Mouse (Mus musculus): ENCODE measurements around the gene Tmem74b. TPM values are rescaled to one million over a fixed set of nuclear protein-coding genes. Genes with fewer than 3 reads are reported as not detected.

The Tmem74b gene
- total RNA-seq (2014; rRNA removed) (22.9 and 30.6 TPM in 2 replicates), polyA plus RNA-seq (2015; fragmentation: Nextera tagmentation; extraction: Ambion mirVana) (23.1 and 26.2 TPM in 2 replicates)

GRCm38 (mm10) chr2:151701231-151702145 lies at the start of gene Tmem74b:
Gene Tmem74b (plus strand): TSS chr2:151702008.
- H3K27me3 ChIP-seq (ENCODE audit: insufficient read depth, low read length), result no peaks in the 10 kb centered on the region
- H3K36me3 ChIP-seq (ENCODE audit: insufficient read depth), result peaks cover 11% of the 10 kb centered on the region
- peak within 1 kb of the TSS; percentile 81 for H3K9ac ChIP-seq
- WGBS, result 4% methylated on average over 25 of the region's 25 CpGs
- H3K4me1 ChIP-seq (ENCODE audit: insufficient read depth), result peaks cover 4% of the 10 kb centered on the region; the same call in 1 of the 2 replicates
- ATAC-seq, result no peak
- H3K9me3 ChIP-seq (ENCODE audit: low read length), result no peaks in the 10 kb centered on the region
- H3K4me2 ChIP-seq (ENCODE audit: low read depth), result peak within 1 kb of the TSS; percentile 87
- DNase-seq, result peak; percentile 18
- peak within 1 kb of the TSS; percentile 54 for H3K27ac ChIP-seq (ENCODE audit: low read depth, low read length)
- H3K4me3 ChIP-seq (ENCODE audit: low read depth, low read length), result peak within 1 kb of the TSS; percentile 88
- peak; percentile 34 for TF ChIP-seq CTCF (IDR thresholded peaks at IDR 0.05; ENCODE audit: low read depth)

DNA sequence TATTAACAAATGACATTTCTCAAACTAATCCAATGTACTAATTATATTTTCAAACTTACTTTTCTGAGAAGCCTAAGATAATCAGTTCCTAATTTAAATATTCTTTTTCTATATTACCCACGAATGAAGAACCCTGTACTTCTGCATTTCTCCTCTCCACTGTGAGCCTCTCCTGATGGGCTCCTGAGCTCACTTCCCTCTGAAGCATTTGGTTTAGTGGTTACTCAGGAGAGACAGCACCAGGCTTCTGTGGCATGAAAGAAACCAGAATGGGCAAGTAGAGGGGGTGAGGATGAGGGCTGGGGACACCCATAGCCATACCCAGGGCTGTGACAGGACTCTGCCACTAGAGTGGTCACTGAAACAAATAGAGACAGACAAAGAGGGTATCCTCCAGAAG lies 49.8 kb upstream of the Tmem74b start:
- Histone ChIP-seq H3K27me3 (ENCODE audit: insufficient read depth, low read length) (no peaks in the 10 kb centered on the region; the same call in 1 of the 2 replicates), H3K4me2 (ENCODE audit: low read depth) (no peak overlapping the region), H3K4me1 (ENCODE audit: insufficient read depth) (no peaks in the 10 kb centered on the region), H3K9me3 (ENCODE audit: low read length) (no peaks in the 10 kb centered on the region), H3K4me3 (ENCODE audit: low read depth, low read length) (no peak overlapping the region), H3K27ac (ENCODE audit: low read depth, low read length) (no peak overlapping the region), H3K9ac (no peak overlapping the region), H3K36me3 (ENCODE audit: insufficient read depth) (no peaks in the 10 kb centered on the region)
- TF ChIP-seq CTCF (IDR thresholded peaks at IDR 0.05; ENCODE audit: low read depth), result no peak
- 66% methylated on average over 1 of the region's 1 CpGs for WGBS
- DNase-seq, result no peak
- no peak for ATAC-seq

GRCm38 (mm10) chr2:151668433-151668832 lies 33.4 kb upstream of the Tmem74b start, which contains the start of gene Rad21l:
Gene Rad21l (minus strand): TSS chr2:151668533.
- no peak for TF ChIP-seq CTCF (IDR thresholded peaks at IDR 0.05; ENCODE audit: low read depth)
- no peaks in the 10 kb centered on the region for H3K9me3 ChIP-seq (ENCODE audit: low read length)
- no peak within 1 kb of the TSS for H3K9ac ChIP-seq
- H3K36me3 ChIP-seq (ENCODE audit: insufficient read depth), result no peaks in the 10 kb centered on the region
- no peak within 1 kb of the TSS for H3K4me2 ChIP-seq (ENCODE audit: low read depth)
- no peak within 1 kb of the TSS for H3K27ac ChIP-seq (ENCODE audit: low read depth, low read length)
- no peak for DNase-seq
- ATAC-seq, result no peak
- H3K4me3 ChIP-seq (ENCODE audit: low read depth, low read length), result no peak within 1 kb of the TSS
- no peaks in the 10 kb centered on the region for H3K27me3 ChIP-seq (ENCODE audit: insufficient read depth, low read length)
- H3K4me1 ChIP-seq (ENCODE audit: insufficient read depth), result no peaks in the 10 kb centered on the region
- 75% methylated on average over 3 of the region's 3 CpGs for WGBS

DNA sequence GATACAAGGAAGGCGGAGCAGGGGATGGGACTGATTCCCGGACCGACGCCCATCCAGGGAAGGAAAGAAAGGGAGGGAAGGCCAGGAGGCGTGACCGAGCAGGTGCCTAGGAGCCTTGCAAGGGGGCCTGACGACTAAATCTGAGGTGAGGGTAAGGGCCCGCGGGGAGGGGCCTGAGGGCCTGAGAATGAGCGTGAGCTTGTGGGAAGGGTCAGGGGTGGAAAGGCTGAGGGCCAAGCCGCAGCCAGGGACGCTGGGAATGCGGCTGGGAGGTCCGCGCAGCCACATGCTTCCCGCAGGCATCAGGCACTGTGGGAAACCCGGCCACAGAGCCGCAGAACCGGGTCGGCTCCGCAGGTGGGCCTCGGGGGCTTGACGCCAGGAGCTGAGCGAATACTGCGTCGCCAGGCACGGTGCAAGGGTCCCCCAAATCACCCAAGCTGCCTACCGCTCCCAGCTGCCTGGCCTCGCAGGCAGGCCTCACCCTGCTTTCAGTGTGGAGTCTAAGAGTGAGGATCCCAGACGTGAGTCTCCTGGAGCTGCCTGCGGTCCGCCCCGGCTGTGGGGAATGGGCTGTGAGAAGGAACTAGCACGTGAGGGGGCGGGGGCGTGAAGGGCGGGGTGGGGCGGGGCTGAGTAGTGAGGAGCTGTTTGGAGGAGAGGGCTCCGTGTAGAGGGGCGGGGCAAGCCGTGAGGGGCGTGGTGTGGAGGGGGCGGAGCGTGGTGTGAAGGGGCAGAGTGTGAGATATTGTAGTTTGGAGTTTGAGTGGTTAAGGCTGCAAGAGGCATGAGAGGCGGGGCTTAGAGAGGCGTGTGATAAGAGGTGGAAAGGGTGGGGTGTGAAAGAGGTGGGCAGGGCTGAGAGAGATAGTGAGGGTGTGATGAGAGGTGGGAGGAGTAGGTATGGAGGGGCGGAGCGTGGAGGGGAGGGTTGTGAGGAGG lies 31.5 kb upstream of the Tmem74b start:
- no peak overlapping the region for H3K4me3 ChIP-seq (ENCODE audit: low read depth, low read length)
- DNase-seq, result no peak
- no peak overlapping the region for H3K27ac ChIP-seq (ENCODE audit: low read depth, low read length)
- ATAC-seq, result peak; percentile 40
- peak overlapping the region; percentile 30 for H3K4me2 ChIP-seq (ENCODE audit: low read depth)
- no peaks in the 10 kb centered on the region for H3K27me3 ChIP-seq (ENCODE audit: insufficient read depth, low read length)
- TF ChIP-seq CTCF (IDR thresholded peaks at IDR 0.05; ENCODE audit: low read depth), result no peak
- no peaks in the 10 kb centered on the region for H3K4me1 ChIP-seq (ENCODE audit: insufficient read depth)
- 43% methylated on average over 48 of the region's 48 CpGs for WGBS
- H3K36me3 ChIP-seq (ENCODE audit: insufficient read depth), result no peaks in the 10 kb centered on the region
- H3K9me3 ChIP-seq (ENCODE audit: low read length), result no peaks in the 10 kb centered on the region
- H3K9ac ChIP-seq, result no peak overlapping the region

- H3K36me3 ChIP-seq (ENCODE audit: insufficient read depth), result no peaks in the 10 kb centered on the region
- no peak for TF ChIP-seq CTCF (IDR thresholded peaks at IDR 0.05; ENCODE audit: low read depth)
- DNase-seq, result no peak
- H3K4me2 ChIP-seq (ENCODE audit: low read depth), result no peak overlapping the region
- no peak overlapping the region for H3K9ac ChIP-seq
- H3K27me3 ChIP-seq (ENCODE audit: insufficient read depth, low read length), result no peaks in the 10 kb centered on the region
- 79% methylated on average over 1 of the region's 1 CpGs for WGBS
- no peaks in the 10 kb centered on the region for H3K9me3 ChIP-seq (ENCODE audit: low read length)
- H3K4me3 ChIP-seq (ENCODE audit: low read depth, low read length), result no peak overlapping the region
- ATAC-seq, result no peak
- H3K4me1 ChIP-seq (ENCODE audit: insufficient read depth), result no peaks in the 10 kb centered on the region
- no peak overlapping the region for H3K27ac ChIP-seq (ENCODE audit: low read depth, low read length)
Measured at GRCm38 (mm10) chr2:151670968-151671329, 30.9 kb upstream of the Tmem74b start.

DNA sequence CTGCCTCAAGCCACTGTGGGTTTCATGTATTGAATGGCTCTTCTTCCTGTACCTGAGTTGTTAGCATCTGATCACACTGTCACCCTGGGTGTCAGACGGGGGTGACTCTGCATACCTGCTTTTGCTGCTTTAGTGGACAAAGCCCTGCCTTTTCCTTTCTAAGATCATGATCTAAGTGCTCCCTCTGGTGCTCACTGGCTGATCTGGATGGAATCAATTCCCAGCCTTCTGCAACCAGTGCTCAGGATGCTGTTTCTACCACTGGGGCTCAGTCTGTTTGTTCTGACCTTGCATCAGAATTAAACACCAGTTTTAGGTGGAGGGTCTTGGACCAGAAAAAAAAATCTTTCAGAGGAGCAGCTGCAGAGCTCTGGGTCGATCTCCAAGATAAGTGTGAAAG lies 25.6 kb upstream of the Tmem74b start:
- H3K36me3 ChIP-seq (ENCODE audit: insufficient read depth), result no peaks in the 10 kb centered on the region
- 61% methylated on average over 2 of the region's 2 CpGs for WGBS
- no peaks in the 10 kb centered on the region for H3K9me3 ChIP-seq (ENCODE audit: low read length)
- H3K4me1 ChIP-seq (ENCODE audit: insufficient read depth), result no peaks in the 10 kb centered on the region
- no peak overlapping the region for H3K27ac ChIP-seq (ENCODE audit: low read depth, low read length)
- H3K27me3 ChIP-seq (ENCODE audit: insufficient read depth, low read length), result no peaks in the 10 kb centered on the region
- peak; percentile 16 for DNase-seq
- ATAC-seq, result no peak
- H3K4me2 ChIP-seq (ENCODE audit: low read depth), result no peak overlapping the region
- no peak overlapping the region for H3K4me3 ChIP-seq (ENCODE audit: low read depth, low read length)
- TF ChIP-seq CTCF (IDR thresholded peaks at IDR 0.05; ENCODE audit: low read depth), result peak; percentile 41
- H3K9ac ChIP-seq, result no peak overlapping the region
